Mouse (Mus musculus) liver, embryonic 16.5 days (tissue): ENCODE data around the gene Map2k1. TPM values are rescaled to one million over a fixed set of nuclear protein-coding genes. Genes with fewer than 3 reads are reported as not detected.

ENCODE experiments used
- ATAC-seq: fragments of 200-750 bp; cut with Nextera tagmentation; 2 replicates; pipeline ENCODE4 v1.8.0; 2017; ENCODE audit warnings: low read depth, mild to moderate bottlenecking, moderate number of reproducible peaks, moderate library complexity
- H3K27ac ChIP-seq: fragments of 300-500 bp; sonication (generic); 2 replicates; pipeline ENCODE4 v1.5.1; 2014; ENCODE audit warnings: mild to moderate bottlenecking, low read length
- H3K27me3 ChIP-seq: fragments of 300-500 bp; sonication (generic); 2 replicates; pipeline ENCODE4 v1.6.1; 2014; ENCODE audit warnings: low read depth, low read length, mixed read lengths; ENCODE audit not compliant: control insufficient read depth, insufficient read depth
- H3K36me3 ChIP-seq: fragments of 300-500 bp; sonication (generic); 2 replicates; pipeline ENCODE4 v1.6.1; 2014; ENCODE audit warnings: mild to moderate bottlenecking; ENCODE audit not compliant: control insufficient read depth, insufficient read depth
- H3K4me1 ChIP-seq: fragments of 300-500 bp; sonication (generic); 2 replicates; pipeline ENCODE4 v1.6.1; 2014; ENCODE audit warnings: low read depth, low read length, mixed read lengths; ENCODE audit not compliant: control insufficient read depth
- H3K4me2 ChIP-seq: fragments of 300-500 bp; sonication (generic); 2 replicates; pipeline ENCODE4 v1.6.1; 2014; ENCODE audit warnings: low read depth, low read length, mixed read lengths
- H3K4me3 ChIP-seq: fragments of 300-500 bp; sonication (generic); 2 replicates; pipeline ENCODE4 v1.5.1; 2014; ENCODE audit warnings: low read depth, mild to moderate bottlenecking, low read length
- H3K9ac ChIP-seq: fragments of 300-500 bp; sonication (generic); 2 replicates; pipeline ENCODE4 v1.6.1; 2014; ENCODE audit warnings: low read depth, low read length
- H3K9me3 ChIP-seq: fragments of 300-500 bp; sonication (generic); replicated peaks from 2 replicates; pipeline ENCODE4 v1.6.1; 2016; ENCODE audit warnings: low read length; ENCODE audit not compliant: control insufficient read depth
- WGBS: fragments of 180-500 bp; shearing (Covaris S2); extraction: QIAGEN DNeasy Blood & Tissue Kit; methylation state at CpG from one replicate; pipeline ENCODE4 v1.1.7; 2014; ENCODE audit not compliant: insufficient replicate concordance; 5-methylcytosine and 5-hydroxymethylcytosine counted together
- polyA plus RNA-seq: library from polyadenylated mRNA; unstranded; fragments of >200 nt; fragmentation: Nextera tagmentation; extraction: Ambion mirVana; gene quantifications from 2 replicates; pipeline ENCODE4 v1.2.1, GENCODE M21; 2015

Map2k1 gene
- polyA plus RNA-seq, 1 experiment from 2014 or later, result 29.1 TPM

GRCm38 (mm10) chr9:64259906-64260305 lies 6.5 kb upstream of the Map2k1 start:
- Histone ChIP-seq H3K27ac (no peak overlapping the region), H3K36me3 (no peaks in the 10 kb centered on the region), H3K4me2 (no peak overlapping the region), H3K9me3 (no peaks in the 10 kb centered on the region), H3K27me3 (no peaks in the 10 kb centered on the region), H3K4me1 (no peaks in the 10 kb centered on the region), H3K4me3 (no peak overlapping the region), H3K9ac (no peak overlapping the region)
- ATAC-seq, result no peak
- WGBS, result 76% methylated on average over 5 of the region's 5 CpGs

GRCm38 (mm10) chr9:64256204-64256603 lies 2.8 kb upstream of the Map2k1 start:
- Histone ChIP-seq H3K27me3 (no peaks in the 10 kb centered on the region), H3K27ac (no peak overlapping the region), H3K36me3 (no peaks in the 10 kb centered on the region), H3K9me3 (no peaks in the 10 kb centered on the region), H3K4me1 (peaks cover 15% of the 10 kb centered on the region), H3K4me3 (no peak overlapping the region), H3K9ac (no peak overlapping the region), H3K4me2 (no peak overlapping the region)
- no peak for ATAC-seq
- 67% methylated on average over 3 of the region's 3 CpGs for WGBS

GRCm38 (mm10) chr9:64255422-64255821 lies 2.0 kb upstream of the Map2k1 start:
- Histone ChIP-seq H3K36me3 (no peaks in the 10 kb centered on the region), H3K27me3 (no peaks in the 10 kb centered on the region), H3K9me3 (no peaks in the 10 kb centered on the region), H3K4me2 (no peak overlapping the region), H3K9ac (no peak overlapping the region), H3K4me3 (no peak overlapping the region), H3K4me1 (peaks cover 15% of the 10 kb centered on the region), H3K27ac (no peak overlapping the region)
- ATAC-seq, result no peak
- WGBS, result 53% methylated on average over 3 of the region's 3 CpGs

- H3K27me3 ChIP-seq, result no peaks in the 10 kb centered on the region
- H3K4me3 ChIP-seq, result peak overlapping the region; percentile 90
- under 1% methylated on average over 16 of the region's 16 CpGs for WGBS
- H3K27ac ChIP-seq, result peak overlapping the region; percentile 93
- no peak for ATAC-seq
- no peaks in the 10 kb centered on the region for H3K36me3 ChIP-seq
- peaks cover 23% of the 10 kb centered on the region for H3K4me1 ChIP-seq
- H3K4me2 ChIP-seq, result peak overlapping the region; percentile 91
- peak overlapping the region; percentile 92 for H3K9ac ChIP-seq
- no peaks in the 10 kb centered on the region for H3K9me3 ChIP-seq
Measured at GRCm38 (mm10) chr9:64252591-64253020, 825 bp downstream of the Map2k1 start.

- ATAC-seq, result no peak
- Histone ChIP-seq H3K9me3 (no peaks in the 10 kb centered on the region), H3K27me3 (no peaks in the 10 kb centered on the region), H3K4me2 (no peak overlapping the region), H3K4me3 (no peak overlapping the region), H3K4me1 (peaks cover 23% of the 10 kb centered on the region), H3K27ac (no peak overlapping the region), H3K9ac (no peak overlapping the region), H3K36me3 (no peaks in the 10 kb centered on the region)
Measured at GRCm38 (mm10) chr9:64250111-64250730, 3.2 kb downstream of the Map2k1 start.

GRCm38 (mm10) chr9:64249371-64249770 lies 4.1 kb downstream of the Map2k1 start:
- no peaks in the 10 kb centered on the region for H3K9me3 ChIP-seq
- ATAC-seq, result no peak
- peaks cover 23% of the 10 kb centered on the region for H3K4me1 ChIP-seq
- no peaks in the 10 kb centered on the region for H3K27me3 ChIP-seq
- H3K36me3 ChIP-seq, result no peaks in the 10 kb centered on the region
- H3K4me3 ChIP-seq, result no peak overlapping the region
- WGBS, result 39% methylated on average over 1 of the region's 1 CpGs
- H3K9ac ChIP-seq, result no peak overlapping the region
- no peak overlapping the region for H3K4me2 ChIP-seq
- no peak overlapping the region for H3K27ac ChIP-seq

- H3K36me3 ChIP-seq, result no peaks in the 10 kb centered on the region
- H3K27ac ChIP-seq, result no peak overlapping the region
- peaks cover 3% of the 10 kb centered on the region for H3K4me1 ChIP-seq
- no peak overlapping the region for H3K4me3 ChIP-seq
- H3K27me3 ChIP-seq, result no peaks in the 10 kb centered on the region
- H3K9ac ChIP-seq, result no peak overlapping the region
- ATAC-seq, result no peak
- whole genome bisulfite sequencing, result 29% methylated on average over 6 of the region's 6 CpGs
- H3K9me3 ChIP-seq, result no peaks in the 10 kb centered on the region
- H3K4me2 ChIP-seq, result no peak overlapping the region
Measured at GRCm38 (mm10) chr9:64242381-64242831, 11.0 kb downstream of the Map2k1 start.

- Histone ChIP-seq H3K4me3 (no peak overlapping the region), H3K9ac (no peak overlapping the region), H3K9me3 (no peaks in the 10 kb centered on the region), H3K4me2 (no peak overlapping the region), H3K36me3 (no peaks in the 10 kb centered on the region), H3K27me3 (no peaks in the 10 kb centered on the region), H3K27ac (no peak overlapping the region), H3K4me1 (peaks cover 3% of the 10 kb centered on the region)
- 43% methylated on average over 8 of the region's 8 CpGs for WGBS
- ATAC-seq, result no peak
Measured at GRCm38 (mm10) chr9:64240681-64241080, 12.8 kb downstream of the Map2k1 start.

- Histone ChIP-seq H3K4me3 (no peak overlapping the region), H3K27me3 (no peaks in the 10 kb centered on the region), H3K4me2 (no peak overlapping the region), H3K27ac (no peak overlapping the region), H3K36me3 (no peaks in the 10 kb centered on the region), H3K9ac (no peak overlapping the region), H3K9me3 (no peaks in the 10 kb centered on the region), H3K4me1 (peaks cover 3% of the 10 kb centered on the region)
- WGBS, result 47% methylated on average over 2 of the region's 2 CpGs
- ATAC-seq, result no peak
Measured at GRCm38 (mm10) chr9:64240116-64240515, 13.3 kb downstream of the Map2k1 start.
